Mouse (Mus musculus) urinary bladder, postnatal 25 days (tissue): Measurements from ENCODE around the gene Gm14406.
"Not testable (repeated sequence)": the region's sequence is repeated elsewhere in the genome, so short reads cannot be mapped to it uniquely, and the experiment has no call there.

Experiments used
- DNase-seq: peaks from one replicate; pipeline ENCODE4 v3.0.0; 2022; ENCODE audit warnings: low spot score

Gene Gm14406

GRCm38 (mm10) chr2:177577998-177578397, at the start of gene Gm14406:
Gm14406 (minus strand) TSS chr2:177578210.
- DNase-seq = not testable (repeated sequence)

GRCm38 (mm10) chr2:177575141-177575540, 2.9 kb downstream of the Gm14406 start:
- DNase-seq = not testable (repeated sequence)

GRCm38 (mm10) chr2:177559365-177559764, 18.6 kb downstream of the Gm14406 start:
- not testable (repeated sequence) for DNase-seq

- DNase-seq = not testable (repeated sequence)
Observed at GRCm38 (mm10) chr2:177555261-177555660, 22.7 kb downstream of the Gm14406 start.

- not testable (repeated sequence) for DNase-seq
Observed at GRCm38 (mm10) chr2:177537717-177538116, 40.3 kb downstream of the Gm14406 start.

- not testable (repeated sequence) for DNase-seq
Observed at GRCm38 (mm10) chr2:177537141-177537540, 40.9 kb downstream of the Gm14406 start.

- no peak for DNase-seq
Observed at GRCm38 (mm10) chr2:177535876-177536275, 42.1 kb downstream of the Gm14406 start.

- not testable (repeated sequence) for DNase-seq
Observed at GRCm38 (mm10) chr2:177524171-177524570, 53.8 kb downstream of the Gm14406 start.

GRCm38 (mm10) chr2:177523674-177524073, 54.3 kb downstream of the Gm14406 start:
- not testable (repeated sequence) for DNase-seq

- no peak for DNase-seq
Observed at GRCm38 (mm10) chr2:177523061-177523460, 54.9 kb downstream of the Gm14406 start.

- no peak for DNase-seq
Observed at GRCm38 (mm10) chr2:177520035-177520434, 58.0 kb downstream of the Gm14406 start.
